Mouse (Mus musculus) NIH3T3 (cell line): ENCODE results near the gene Slc17a7.

Source experiments
- DNase-seq: peaks from one replicate; pipeline ENCODE4 v3.0.0-alpha.2; 2012; ENCODE audit warnings: low read depth

Slc17a7 gene

DNA sequence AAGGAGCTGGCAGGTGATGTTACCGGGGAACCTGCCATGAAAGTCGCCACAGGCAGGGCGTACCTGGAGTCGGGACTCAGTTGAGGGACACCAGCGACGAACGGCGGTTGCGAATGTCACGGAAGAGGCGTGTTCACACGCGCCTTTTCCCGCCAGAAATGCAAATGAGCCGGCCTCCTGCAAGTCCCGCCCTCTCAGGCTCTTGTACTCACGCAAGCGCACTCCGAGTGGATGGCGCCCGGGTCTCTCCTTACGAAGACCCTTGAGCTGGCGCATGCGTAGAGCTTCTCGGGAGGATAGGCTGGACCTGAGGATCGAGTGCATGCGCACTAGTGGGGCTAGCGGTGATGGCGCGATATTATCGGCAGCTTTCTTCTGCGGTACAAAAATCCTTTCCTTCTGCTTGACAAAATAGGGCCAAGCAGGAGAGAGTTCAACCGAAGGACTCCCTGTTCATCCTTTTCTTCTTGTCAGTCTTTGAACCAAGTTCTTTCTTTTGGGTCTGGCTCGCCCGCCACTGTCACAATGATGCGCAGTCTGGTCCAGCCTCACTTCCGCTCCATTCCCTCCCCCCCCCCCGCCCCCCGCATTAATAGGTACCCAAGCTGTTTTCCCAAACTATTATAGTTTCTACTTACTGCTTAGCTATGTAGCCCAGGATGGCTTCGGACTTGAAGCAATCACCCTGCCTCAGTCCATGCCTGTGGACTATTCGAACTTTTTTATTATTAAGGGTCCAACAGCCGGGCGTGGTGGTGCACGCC lies 40.8 kb downstream of the Slc17a7 start, which contains the start of gene Ccdc155:
Gene Ccdc155 (minus strand): TSS at position 513 of the 764 bp plus-strand sequence.
- DNase-seq = no peak

DNA sequence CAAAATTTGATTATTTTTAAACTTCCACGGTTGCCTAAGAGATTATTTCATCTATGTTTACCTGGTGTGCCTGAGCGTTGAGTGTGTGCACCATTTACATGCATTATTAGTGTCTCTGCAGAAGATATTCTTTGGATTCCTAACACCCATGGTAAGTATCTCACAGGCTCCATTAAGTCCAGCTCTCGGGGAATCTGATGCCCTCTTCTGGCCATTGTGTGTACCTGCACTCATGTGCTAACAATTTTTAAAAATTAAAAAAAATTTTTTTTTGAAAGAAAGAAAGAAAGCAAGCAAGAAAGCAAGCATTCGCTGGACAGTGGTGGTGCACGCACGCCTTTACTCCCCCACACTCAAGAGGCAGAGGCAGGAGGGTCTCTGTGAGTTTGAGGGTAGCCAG lies 44.5 kb downstream of the Slc17a7 start:
- peak; percentile 22 for DNase-seq

GRCm38 (mm10) chr7:45211070-45211469 lies 47.3 kb downstream of the Slc17a7 start:
- no peak for DNase-seq

DNA sequence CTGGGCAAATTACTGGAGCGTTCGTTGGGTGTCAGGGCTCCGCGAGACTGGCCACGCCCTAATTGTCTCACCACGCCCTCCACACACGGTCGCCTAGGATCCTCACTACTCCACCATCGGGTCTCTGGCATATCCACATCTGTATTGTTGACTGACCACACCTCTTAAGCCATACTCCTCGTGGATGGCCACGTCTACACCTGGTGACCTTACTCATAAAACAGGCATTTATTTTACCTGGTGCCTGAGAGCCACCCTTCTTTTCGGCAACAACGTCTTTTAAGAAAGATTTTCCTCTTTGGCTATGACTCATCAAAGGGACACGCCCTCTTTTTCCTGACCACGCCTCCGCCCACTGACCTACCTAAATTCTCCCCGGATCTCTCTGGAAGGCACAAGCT lies 48.1 kb downstream of the Slc17a7 start, which contains the start of gene Dkkl1:
Gene Dkkl1 (minus strand): TSS at position 297 of the 401 bp plus-strand sequence.
- DNase-seq = no peak

GRCm38 (mm10) chr7:45212356-45212755 lies 48.6 kb downstream of the Slc17a7 start:
- DNase-seq = no peak

DNA sequence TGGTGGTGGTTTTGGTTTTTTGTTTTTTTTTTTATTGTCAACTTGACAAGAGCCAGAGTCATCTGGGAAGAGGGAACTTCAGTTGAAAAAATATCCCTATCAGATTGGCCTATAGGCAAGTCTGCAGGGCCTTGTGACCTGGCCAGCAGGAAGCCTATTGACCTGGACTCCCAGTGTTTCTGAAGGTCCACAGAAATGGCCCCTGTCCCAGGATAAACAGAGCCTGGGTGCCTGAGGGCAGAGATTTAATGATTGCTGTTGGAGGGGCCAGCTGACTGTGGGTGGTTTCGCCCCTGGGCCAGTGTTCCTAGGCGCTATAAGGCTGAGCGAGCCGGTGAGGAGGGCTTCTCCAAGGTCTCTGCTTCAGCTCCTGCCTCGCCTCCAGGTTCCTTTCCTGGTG lies 50.0 kb downstream of the Slc17a7 start:
- DNase-seq = no peak

- DNase-seq = peak; percentile 86
Measured at GRCm38 (mm10) chr7:45215673-45216441, 52.1 kb downstream of the Slc17a7 start, which contains the start of gene Tead2. Tead2 (plus strand) TSS chr7:45215753.

GRCm38 (mm10) chr7:45216442-45217183 lies 52.9 kb downstream of the Slc17a7 start:
- DNase-seq = peak; percentile 92

GRCm38 (mm10) chr7:45221680-45222079 lies 57.9 kb downstream of the Slc17a7 start:
- DNase-seq = no peak

DNA sequence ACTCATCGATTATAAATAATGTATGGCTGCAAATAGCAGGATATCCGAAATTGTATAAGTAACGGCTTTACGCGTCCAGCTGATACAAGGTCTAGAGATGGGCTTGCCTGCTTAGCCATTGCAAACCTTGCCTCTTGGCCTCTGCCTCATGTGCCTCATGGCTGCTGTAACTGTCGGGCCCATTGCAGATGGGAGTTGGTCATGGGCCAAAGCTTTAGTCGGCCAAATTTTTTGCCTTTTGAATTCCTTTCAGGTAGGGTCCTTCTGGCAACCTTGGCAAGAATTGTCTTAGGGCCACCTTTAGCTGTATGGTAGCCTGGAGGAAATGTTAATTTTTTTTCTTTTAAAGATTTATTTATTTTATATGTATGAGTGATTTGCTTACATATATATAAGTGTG lies 61.1 kb downstream of the Slc17a7 start:
- no peak for DNase-seq
